Mouse (Mus musculus) limb, embryonic 10.5 days (tissue): ENCODE results near the gene Cdh23. TPM values are rescaled to one million over a fixed set of nuclear protein-coding genes. Genes with fewer than 3 reads are reported as not detected.

Source experiments
- DNase-seq: peaks from one replicate; pipeline ENCODE4 v3.0.0-alpha.2; 2017; ENCODE audit warnings: low spot score
- H3K27ac ChIP-seq: fragments of 300-500 bp; sonication (generic); 2 replicates; pipeline ENCODE4 v1.5.1; 2016; ENCODE audit warnings: mild to moderate bottlenecking
- H3K27me3 ChIP-seq: fragments of 300-500 bp; sonication (generic); 2 replicates; pipeline ENCODE4 v1.6.1; 2016; ENCODE audit warnings: low read depth, mild to moderate bottlenecking; ENCODE audit not compliant: poor library complexity, severe bottlenecking
- H3K36me3 ChIP-seq: fragments of 300-500 bp; sonication (generic); 2 replicates; pipeline ENCODE4 v1.6.1; 2016; ENCODE audit warnings: mild to moderate bottlenecking, moderate library complexity
- H3K4me1 ChIP-seq: fragments of 300-500 bp; sonication (generic); 2 replicates; pipeline ENCODE4 v1.6.1; 2016
- H3K4me3 ChIP-seq: fragments of 300-500 bp; sonication (generic); 2 replicates; pipeline ENCODE4 v1.5.1; 2016; ENCODE audit warnings: mild to moderate bottlenecking, moderate library complexity
- H3K9me3 ChIP-seq: fragments of 300-500 bp; sonication (generic); replicated peaks from 2 replicates; pipeline ENCODE4 v1.6.1; 2016; ENCODE audit warnings: mild to moderate bottlenecking
- WGBS: fragments of 180-500 bp; shearing (Covaris S2); methylation state at CpG from one replicate; pipeline ENCODE4 v1.1.7; 2016; 5-methylcytosine and 5-hydroxymethylcytosine counted together
- polyA plus RNA-seq: library from polyadenylated mRNA; unstranded; fragments of >200 nt; fragmentation: Nextera tagmentation; extraction: Ambion mirVana; gene quantifications from 2 replicates; pipeline ENCODE4 v1.2.1, GENCODE M21; 2016

Gene Cdh23
- polyA plus RNA-seq, 1 experiment from 2014 or later, result 0.36 TPM

- H3K4me1 ChIP-seq, result peaks cover 19% of the 10 kb centered on the region
- peak overlapping the region; percentile 29 for H3K4me3 ChIP-seq
- H3K27ac ChIP-seq, result peak overlapping the region; percentile 30; the same call in 1 of the 2 replicates
- H3K9me3 ChIP-seq, result no peaks in the 10 kb centered on the region
- 13% methylated on average over 14 of the region's 14 CpGs for WGBS
- DNase-seq, result no peak
- H3K36me3 ChIP-seq, result no peaks in the 10 kb centered on the region
- H3K27me3 ChIP-seq, result peaks cover 16% of the 10 kb centered on the region
Measured at GRCm38 (mm10) chr10:60536098-60536811, 160.0 kb downstream of the Cdh23 start.

DNA sequence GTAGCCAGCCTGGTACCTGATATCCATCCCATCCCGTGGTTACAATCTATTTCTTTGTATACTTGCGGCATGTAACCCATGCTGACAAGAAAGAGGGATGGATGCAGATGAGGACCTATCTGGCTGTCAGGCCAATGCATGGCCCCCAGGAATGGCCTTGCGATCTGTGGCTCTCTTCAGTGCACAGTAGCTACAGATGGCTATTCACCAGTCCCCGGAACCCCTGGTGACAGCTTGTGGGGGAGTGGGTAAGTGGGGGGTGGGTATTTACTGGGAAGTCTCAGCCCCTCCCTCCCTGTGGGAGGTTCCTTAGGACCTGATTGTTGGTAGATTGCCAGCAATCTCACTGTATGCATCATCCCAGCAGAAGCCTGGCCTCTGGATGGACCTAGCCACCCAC, 163.8 kb downstream of the Cdh23 start:
- Histone ChIP-seq H3K9me3 (no peaks in the 10 kb centered on the region), H3K4me1 (peaks cover 11% of the 10 kb centered on the region), H3K36me3 (no peaks in the 10 kb centered on the region), H3K27me3 (peaks cover 17% of the 10 kb centered on the region), H3K4me3 (no peak overlapping the region), H3K27ac (no peak overlapping the region)
- 67% methylated on average over 4 of the region's 4 CpGs for WGBS
- DNase-seq, result no peak

- Histone ChIP-seq H3K27ac (no peak overlapping the region), H3K4me3 (no peak overlapping the region), H3K27me3 (peaks cover 19% of the 10 kb centered on the region), H3K9me3 (no peaks in the 10 kb centered on the region), H3K4me1 (peaks cover 8% of the 10 kb centered on the region), H3K36me3 (no peaks in the 10 kb centered on the region)
- peak; percentile 66 for DNase-seq
- 30% methylated on average over 2 of the region's 2 CpGs for WGBS
Measured at GRCm38 (mm10) chr10:60531349-60531748, 164.9 kb downstream of the Cdh23 start.

DNA sequence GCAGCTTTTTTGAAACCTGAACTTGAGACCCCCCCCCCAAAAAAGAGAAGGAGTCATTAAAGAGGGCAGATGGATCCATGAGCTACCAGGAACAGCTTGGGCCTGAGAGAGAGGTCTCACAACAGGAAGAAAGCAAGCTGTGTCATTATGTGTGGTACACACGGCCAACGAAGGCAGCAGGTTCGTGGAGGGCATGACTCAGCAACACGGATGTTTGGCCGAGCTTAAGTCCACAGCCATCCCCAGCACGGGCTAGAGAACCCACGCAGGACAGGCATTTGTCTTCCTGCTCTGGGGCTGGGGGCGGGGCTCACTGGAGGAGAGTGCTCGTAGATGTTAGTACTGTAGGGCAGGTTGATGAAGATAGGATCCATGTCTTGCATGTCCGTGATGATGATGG, 165.7 kb downstream of the Cdh23 start:
- no peak overlapping the region for H3K27ac ChIP-seq
- WGBS, result 77% methylated on average over 10 of the region's 10 CpGs
- no peaks in the 10 kb centered on the region for H3K9me3 ChIP-seq
- peaks cover 4% of the 10 kb centered on the region; the same call in 1 of the 2 replicates for H3K4me1 ChIP-seq
- no peaks in the 10 kb centered on the region for H3K36me3 ChIP-seq
- H3K27me3 ChIP-seq, result peaks cover 19% of the 10 kb centered on the region
- no peak for DNase-seq
- no peak overlapping the region for H3K4me3 ChIP-seq

GRCm38 (mm10) chr10:60527949-60528348, 168.3 kb downstream of the Cdh23 start:
- H3K9me3 ChIP-seq, result no peaks in the 10 kb centered on the region
- no peaks in the 10 kb centered on the region for H3K36me3 ChIP-seq
- DNase-seq, result no peak
- 0 out of 2 replicates have a peak, but pooled peaks cover 6% of the 10 kb centered on the region for H3K27me3 ChIP-seq
- no peak overlapping the region for H3K27ac ChIP-seq
- WGBS, result 80% methylated on average over 7 of the region's 7 CpGs
- H3K4me1 ChIP-seq, result no peaks in the 10 kb centered on the region
- H3K4me3 ChIP-seq, result no peak overlapping the region

GRCm38 (mm10) chr10:60525081-60525480, 171.2 kb downstream of the Cdh23 start:
- WGBS, result 84% methylated on average over 8 of the region's 8 CpGs

GRCm38 (mm10) chr10:60516286-60516685, 180.0 kb downstream of the Cdh23 start:
- DNase-seq, result no peak
- no peaks in the 10 kb centered on the region for H3K9me3 ChIP-seq
- 91% methylated on average over 11 of the region's 11 CpGs for WGBS

More at GRCm38 (mm10) chr10:60525081-60525480, 171.2 kb downstream of the Cdh23 start:
- H3K4me3 ChIP-seq, result no peak overlapping the region
- H3K36me3 ChIP-seq, result no peaks in the 10 kb centered on the region
- DNase-seq, result no peak
- H3K27ac ChIP-seq, result no peak overlapping the region
- 0 out of 2 replicates have a peak, but pooled peaks cover 6% of the 10 kb centered on the region for H3K27me3 ChIP-seq
- H3K4me1 ChIP-seq, result no peaks in the 10 kb centered on the region
- H3K9me3 ChIP-seq, result no peaks in the 10 kb centered on the region

DNA sequence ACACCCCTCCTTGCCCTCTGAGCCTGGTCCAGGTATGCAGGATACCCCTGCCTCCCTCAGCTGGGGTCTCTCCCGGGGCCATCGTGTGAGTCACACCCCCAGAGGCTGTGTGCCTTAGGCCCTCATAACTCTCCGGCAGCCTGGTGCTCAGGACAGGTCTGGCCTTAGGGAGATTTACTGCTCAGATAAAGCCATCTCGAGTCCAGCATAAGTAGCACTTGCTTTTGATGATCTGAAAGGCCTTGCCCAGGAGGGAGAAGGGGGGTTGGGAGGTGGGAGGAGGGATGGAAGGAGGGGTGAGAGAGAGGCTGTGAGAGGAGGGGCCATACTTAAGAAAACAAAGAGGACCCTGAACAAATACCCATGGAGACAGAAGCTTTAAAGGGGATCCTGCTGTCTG, 197.8 kb downstream of the Cdh23 start:
- no peaks in the 10 kb centered on the region for H3K9me3 ChIP-seq
- H3K4me1 ChIP-seq, result peaks cover 11% of the 10 kb centered on the region
- H3K36me3 ChIP-seq, result no peaks in the 10 kb centered on the region
- WGBS, result 8% methylated on average over 4 of the region's 4 CpGs
- H3K27ac ChIP-seq, result no peak overlapping the region
- DNase-seq, result no peak
- H3K4me3 ChIP-seq, result no peak overlapping the region
- 0 out of 2 replicates have a peak, but pooled peaks cover 3% of the 10 kb centered on the region for H3K27me3 ChIP-seq

More at GRCm38 (mm10) chr10:60516286-60516685, 180.0 kb downstream of the Cdh23 start:
- H3K27me3 ChIP-seq, result no peaks in the 10 kb centered on the region
- no peak overlapping the region for H3K27ac ChIP-seq
- no peaks in the 10 kb centered on the region for H3K4me1 ChIP-seq
- no peaks in the 10 kb centered on the region for H3K36me3 ChIP-seq
- H3K4me3 ChIP-seq, result no peak overlapping the region

DNA sequence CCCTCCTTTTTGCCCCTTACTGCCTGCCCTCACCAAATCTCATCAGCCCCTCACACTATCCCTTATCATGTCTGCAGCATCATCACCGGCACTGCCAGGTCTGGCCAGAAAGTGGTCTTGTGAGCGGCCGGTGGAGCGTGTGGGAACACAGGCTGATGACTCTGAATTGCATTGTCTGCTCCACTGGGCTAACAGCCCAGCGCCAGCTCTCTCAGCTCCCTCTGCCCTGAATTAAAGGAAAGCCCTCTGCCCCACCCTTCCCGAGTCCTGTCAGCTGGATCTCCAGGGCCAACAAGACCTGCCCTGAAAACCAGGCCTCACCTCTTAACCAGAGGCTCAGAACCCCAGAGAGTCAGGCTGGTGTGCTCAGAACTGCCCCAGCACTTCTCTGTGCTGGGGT, 201.2 kb downstream of the Cdh23 start:
- Histone ChIP-seq H3K4me3 (no peak overlapping the region), H3K4me1 (peaks cover 10% of the 10 kb centered on the region), H3K9me3 (no peaks in the 10 kb centered on the region), H3K27ac (no peak overlapping the region), H3K36me3 (no peaks in the 10 kb centered on the region), H3K27me3 (0 out of 2 replicates have a peak, but pooled peaks cover 3% of the 10 kb centered on the region)
- no peak for DNase-seq
- WGBS, result 22% methylated on average over 6 of the region's 6 CpGs

DNA sequence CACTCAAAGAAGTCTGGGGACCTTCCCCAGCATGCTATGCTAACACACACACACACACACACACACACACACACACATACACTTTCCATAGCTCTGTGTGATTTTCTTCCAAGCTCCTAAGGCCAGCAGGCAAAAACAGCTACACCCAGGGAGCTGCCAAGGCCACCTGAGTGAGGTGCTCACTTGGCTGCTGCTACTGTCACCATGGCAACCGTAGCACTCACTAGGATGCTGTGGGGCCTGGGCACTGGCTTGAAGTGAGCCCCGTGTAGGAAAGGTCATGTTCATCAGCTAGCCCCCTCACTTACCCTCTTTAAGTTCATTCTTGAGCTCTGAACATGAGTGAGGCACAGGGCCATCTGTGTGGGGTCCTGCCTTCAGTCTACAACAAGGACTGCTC, 204.8 kb downstream of the Cdh23 start:
- Histone ChIP-seq H3K4me1 (peaks cover 3% of the 10 kb centered on the region; the same call in 1 of the 2 replicates), H3K27ac (no peak overlapping the region), H3K9me3 (no peaks in the 10 kb centered on the region), H3K4me3 (no peak overlapping the region), H3K27me3 (0 out of 2 replicates have a peak, but pooled peaks cover 3% of the 10 kb centered on the region), H3K36me3 (no peaks in the 10 kb centered on the region)
- 59% methylated on average over 2 of the region's 2 CpGs for WGBS
- no peak for DNase-seq

DNA sequence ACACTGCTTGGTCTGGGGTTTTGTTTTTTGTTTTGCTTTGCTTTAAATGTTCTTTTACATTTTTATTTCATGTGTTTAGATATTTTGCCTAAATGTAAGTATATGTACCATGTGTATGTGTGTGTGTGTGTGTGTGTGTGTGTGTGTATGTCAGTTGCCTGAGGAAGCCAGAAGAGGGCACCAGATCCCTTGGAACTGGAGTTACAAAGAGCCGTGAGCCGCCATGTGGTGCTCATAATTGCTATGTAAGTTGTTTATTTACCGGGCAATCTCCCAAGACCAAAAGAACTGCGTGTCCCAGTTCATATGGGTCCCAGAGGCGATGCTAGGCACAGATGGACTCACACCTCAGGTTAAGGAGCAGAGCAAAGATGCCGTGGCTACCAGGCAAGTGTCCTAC, 214.9 kb downstream of the Cdh23 start:
- 94% methylated on average over 6 of the region's 6 CpGs for WGBS

DNA sequence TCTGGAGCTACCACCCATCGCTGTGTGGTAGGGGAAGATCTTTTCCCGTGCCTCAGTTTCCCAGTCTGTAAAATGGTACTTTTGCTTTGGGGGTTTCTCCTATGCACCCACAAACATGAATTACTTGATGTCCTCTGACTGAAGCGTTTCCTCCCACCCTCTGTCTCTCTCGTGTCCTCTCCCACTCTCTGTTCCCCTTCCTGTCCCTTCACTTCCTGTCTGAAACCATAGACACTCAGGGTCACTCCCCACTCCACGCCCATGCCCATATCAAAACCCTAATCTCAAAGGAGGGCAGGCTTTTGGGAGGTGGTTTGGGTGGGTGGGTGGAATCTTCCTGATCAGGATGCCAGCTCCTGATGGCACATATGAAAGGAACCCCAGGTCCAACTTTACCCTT, 221.7 kb downstream of the Cdh23 start:
- no peak overlapping the region for H3K4me3 ChIP-seq
- H3K36me3 ChIP-seq, result no peaks in the 10 kb centered on the region
- peaks cover 8% of the 10 kb centered on the region; the same call in 1 of the 2 replicates for H3K4me1 ChIP-seq
- no peaks in the 10 kb centered on the region for H3K9me3 ChIP-seq
- WGBS, result 80% methylated on average over 5 of the region's 5 CpGs
- DNase-seq, result no peak
- H3K27me3 ChIP-seq, result peaks cover 26% of the 10 kb centered on the region
- H3K27ac ChIP-seq, result no peak overlapping the region

More for the DNA sequence above, 214.9 kb downstream of the Cdh23 start:
- no peak for DNase-seq
- Histone ChIP-seq H3K4me3 (no peak overlapping the region), H3K4me1 (no peaks in the 10 kb centered on the region), H3K27me3 (peaks cover 13% of the 10 kb centered on the region), H3K27ac (no peak overlapping the region), H3K9me3 (no peaks in the 10 kb centered on the region), H3K36me3 (no peaks in the 10 kb centered on the region)

GRCm38 (mm10) chr10:60473782-60474322, 222.4 kb downstream of the Cdh23 start:
- peaks cover 26% of the 10 kb centered on the region for H3K27me3 ChIP-seq
- DNase-seq, result no peak

More at GRCm38 (mm10) chr10:60473782-60474322, 222.4 kb downstream of the Cdh23 start:
- peaks cover 8% of the 10 kb centered on the region; the same call in 1 of the 2 replicates for H3K4me1 ChIP-seq
- no peaks in the 10 kb centered on the region for H3K9me3 ChIP-seq
- no peak overlapping the region for H3K4me3 ChIP-seq
- WGBS, result 63% methylated on average over 9 of the region's 9 CpGs
- H3K36me3 ChIP-seq, result no peaks in the 10 kb centered on the region
- H3K27ac ChIP-seq, result no peak overlapping the region
